Mouse (Mus musculus) brain, embryonic 14.5 days (tissue): ENCODE data around the gene B3glct.

Source experiments
- CTCF ChIP-seq: fragments of 200-500 bp; IDR thresholded peaks from 2 replicates; pipeline ENCODE4 v1.5.1; 2012; ENCODE audit warnings: inconsistent platforms, mild to moderate bottlenecking, moderate library complexity, borderline replicate concordance; ENCODE audit not compliant: insufficient read depth, insufficient read length; ENCODE audit errors: extremely low read depth
- POLR2A ChIP-seq: fragments of 200-500 bp; IDR thresholded peaks from 2 replicates; pipeline ENCODE4 v1.6.1; 2012; ENCODE audit warnings: mild to moderate bottlenecking, inconsistent platforms, borderline replicate concordance; ENCODE audit not compliant: poor library complexity, insufficient read depth, insufficient read length, severe bottlenecking; ENCODE audit errors: extremely low read depth

DNA sequence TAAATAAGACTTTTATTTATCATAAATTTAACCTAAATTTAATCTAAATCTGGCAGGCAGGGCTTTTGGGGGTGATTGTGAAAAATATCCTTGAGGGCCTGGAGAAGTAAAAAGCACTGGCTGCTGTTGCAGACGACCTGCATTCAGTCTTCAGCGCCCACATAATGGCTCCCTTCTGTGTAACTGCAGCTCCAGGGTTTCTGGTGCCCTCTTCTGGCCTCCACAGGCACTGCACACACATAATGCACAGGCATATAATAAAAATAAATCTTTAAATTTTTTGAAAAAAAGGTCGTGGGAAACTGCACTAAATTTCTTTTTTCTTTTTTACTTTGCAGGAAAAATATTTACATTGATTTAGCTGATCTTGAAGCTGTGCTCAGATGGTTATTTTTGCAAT, 62.7 kb downstream of the B3glct start:
- TF ChIP-seq CTCF (0 out of 2 replicates have a peak, but pooled peaks have one; percentile 18), POLR2A (no peak)
